Comparison of ENCODE assay signal across 25 mouse cellular contexts in the genomic region with DNA sequence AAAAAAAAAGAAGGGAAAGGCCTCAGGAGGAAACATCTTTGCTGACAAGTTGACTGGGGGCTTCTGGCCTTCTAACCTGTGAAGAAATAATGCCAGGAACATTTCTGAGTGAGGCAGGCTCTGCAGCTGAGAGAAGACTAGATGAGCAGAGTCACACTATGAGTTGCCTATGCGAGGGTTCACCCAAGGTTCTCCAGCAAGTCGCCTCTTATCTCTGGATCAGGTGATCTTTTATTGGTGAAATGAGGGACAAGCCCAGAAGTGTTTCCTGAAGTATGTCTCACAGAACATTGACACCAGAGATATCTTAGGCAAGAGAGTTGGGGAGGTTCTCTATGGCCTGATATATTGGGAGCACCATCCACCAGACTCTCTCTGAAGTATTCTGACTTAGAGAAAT. TPM values are rescaled to one million over a fixed set of nuclear protein-coding genes. Genes with fewer than 3 reads are reported as not detected.
DNase-seq lines count a peak whose midpoint lies in the region; ATAC-seq and TF ChIP-seq lines count a peak whose summit lies in the region.
"Had no signal": no experiment of that assay in that cellular context is flagged by ENCODE, and none has a peak within 500 bp of the region (broad histone marks: within the 10 kb centered on the region; RNA-seq: fewer than 3 reads in every experiment).

No protein-coding gene starts in this region.

- ATAC-seq in intestine, embryonic 15.5 days: 0 out of 2 replicates have a peak, but pooled peaks have one; percentile 47
- peak; percentile 77 for ATAC-seq in intestine, embryonic 16.5 days
- ATAC-seq in intestine, postnatal 0 days: peak; percentile 92
- ATAC-seq: activated CD4-positive, CD25-positive, alpha-beta regulatory T cell, adult 4 months; CD4-positive, CD25-positive, alpha-beta regulatory T cell, adult 4 months; Patski had no signal

- no peak overlapping the region for H3K4me2 ChIP-seq in intestine, embryonic 15.5 days (replicated peaks)
- H3K4me2 ChIP-seq in intestine, embryonic 16.5 days (ENCODE audit: low read depth, low read length): no peak overlapping the region
- no peak overlapping the region for H3K4me2 ChIP-seq in intestine, postnatal 0 days (replicated peaks; ENCODE audit: low read depth)

- no peak for TF ChIP-seq POLR2A in MEL (IDR thresholded peaks at IDR 0.05; ENCODE audit: control insufficient read depth in 1 of 2, insufficient read depth in 1 of 2, low read depth in 1 of 2, low read length in 2 of 2, poor library complexity in 1 of 2)

- H3K9me3 ChIP-seq in MEL (replicated peaks; ENCODE audit: insufficient read depth, low read length): no peaks in the 10 kb centered on the region
- no peaks in the 10 kb centered on the region for H3K9me3 ChIP-seq in intestine, embryonic 15.5 days
- H3K9me3 ChIP-seq in intestine, embryonic 16.5 days (ENCODE audit: control insufficient read depth, low read length): no peaks in the 10 kb centered on the region
- no peaks in the 10 kb centered on the region for H3K9me3 ChIP-seq in intestine, postnatal 0 days (ENCODE audit: control insufficient read depth)
- H3K9me3 ChIP-seq: G1E had no signal

- H3K4me3 ChIP-seq in MEL (ENCODE audit: control insufficient read depth in 1 of 2, insufficient read depth in 1 of 2, low read depth in 2 of 2, low read length in 2 of 2): no peak overlapping the region
- no peak overlapping the region for H3K4me3 ChIP-seq in intestine, embryonic 15.5 days (replicated peaks)
- no peak overlapping the region for H3K4me3 ChIP-seq in intestine, embryonic 16.5 days (ENCODE audit: low read length)
- no peak overlapping the region for H3K4me3 ChIP-seq in intestine, postnatal 0 days (ENCODE audit: low read depth, low read length)

- no peak overlapping the region for H3K9ac ChIP-seq in MEL (ENCODE audit: control insufficient read depth, low read depth, low read length, poor library complexity, severe bottlenecking)
- no peak overlapping the region for H3K9ac ChIP-seq in intestine, embryonic 15.5 days
- no peak overlapping the region for H3K9ac ChIP-seq in intestine, embryonic 16.5 days (ENCODE audit: low read depth, low read length)
- no peak overlapping the region for H3K9ac ChIP-seq in intestine, postnatal 0 days (ENCODE audit: low read depth, low read length)

- 81% methylated on average over 2 of the region's 2 CpGs for WGBS in intestine, embryonic 15.5 days
- WGBS in intestine, embryonic 16.5 days: 78% methylated on average over 2 of the region's 2 CpGs
- WGBS in intestine, postnatal 0 days: 44% methylated on average over 2 of the region's 2 CpGs

- TF ChIP-seq RAD21 in MEL (IDR thresholded peaks at IDR 0.05; ENCODE audit: low read depth, low read length): no peak

- H3K79me2 ChIP-seq in MEL (ENCODE audit: control insufficient read depth, insufficient read depth, low read length, poor library complexity): no peaks in the 10 kb centered on the region

- H3K36me3 ChIP-seq in MEL (ENCODE audit: control insufficient read depth in 1 of 2, insufficient read depth in 2 of 2, low read length in 2 of 2): no peaks in the 10 kb centered on the region; a peak in 1 of 4 replicates
- no peaks in the 10 kb centered on the region for H3K36me3 ChIP-seq in intestine, embryonic 15.5 days
- no peaks in the 10 kb centered on the region for H3K36me3 ChIP-seq in intestine, embryonic 16.5 days (ENCODE audit: control insufficient read depth, insufficient read depth, low read length)
- no peaks in the 10 kb centered on the region for H3K36me3 ChIP-seq in intestine, postnatal 0 days (ENCODE audit: control insufficient read depth, insufficient read depth)
- H3K36me3 ChIP-seq: G1E had no signal

- H3K27ac ChIP-seq in MEL (ENCODE audit: control insufficient read depth, low read depth, low read length): no peak overlapping the region
- no peak overlapping the region for H3K27ac ChIP-seq in intestine, embryonic 15.5 days
- H3K27ac ChIP-seq in intestine, embryonic 16.5 days (ENCODE audit: low read length): no peak overlapping the region
- no peak overlapping the region for H3K27ac ChIP-seq in intestine, postnatal 0 days (ENCODE audit: low read depth, low read length)

- no peaks in the 10 kb centered on the region for H3K4me1 ChIP-seq in MEL (ENCODE audit: control insufficient read depth in 1 of 2, insufficient read depth in 2 of 2, low read length in 2 of 2)
- H3K4me1 ChIP-seq in intestine, embryonic 15.5 days (replicated peaks): no peaks in the 10 kb centered on the region
- no peaks in the 10 kb centered on the region for H3K4me1 ChIP-seq in intestine, embryonic 16.5 days (ENCODE audit: control insufficient read depth, insufficient read depth, low read length)
- H3K4me1 ChIP-seq in intestine, postnatal 0 days (replicated peaks; ENCODE audit: control insufficient read depth, insufficient read depth, low read length): no peaks in the 10 kb centered on the region

- no peak for TF ChIP-seq CTCF in MEL (IDR thresholded peaks at IDR 0.05 in 2 of 3, conservative IDR thresholded peaks at IDR 0.05 in 1 of 3; ENCODE audit: control insufficient read depth in 1 of 3, insufficient read depth in 1 of 3, low read depth in 2 of 3, low read length in 3 of 3, poor library complexity in 1 of 3, severe bottlenecking in 1 of 3)
- TF ChIP-seq CTCF in intestine, postnatal 0 days (IDR thresholded peaks at IDR 0.05; ENCODE audit: low read depth): no peak

- no peaks in the 10 kb centered on the region for H3K27me3 ChIP-seq in MEL (ENCODE audit: control insufficient read depth in 1 of 2, insufficient read depth in 2 of 2, low read length in 2 of 2)
- no peaks in the 10 kb centered on the region for H3K27me3 ChIP-seq in intestine, embryonic 15.5 days (replicated peaks)
- H3K27me3 ChIP-seq in intestine, embryonic 16.5 days (replicated peaks; ENCODE audit: control insufficient read depth, insufficient read depth, low read length): no peaks in the 10 kb centered on the region
- H3K27me3 ChIP-seq in intestine, postnatal 0 days (replicated peaks; ENCODE audit: control insufficient read depth, insufficient read depth, low read length): no peaks in the 10 kb centered on the region
- H3K27me3 ChIP-seq: CH12.LX, Patski had no signal

- DNase-seq in MEL (ENCODE audit: low read depth, low spot score): peak; percentile 10
- no peak for DNase-seq in left cerebral cortex, adult 18-20 months (ENCODE audit: low spot score in 2 of 2)
- DNase-seq in ovary, postnatal 14 days (ENCODE audit: low spot score): no peak
- DNase-seq in thymus, postnatal 25 days: no peak
- DNase-seq in T-cell, adult 2 months (ENCODE audit: low spot score): no peak
- DNase-seq: adrenal gland, adult 2 months; adrenal gland, adult 8-10 months; adrenal gland, postnatal 10 days; adrenal gland, postnatal 14 days; adrenal gland, postnatal 25 days; adrenal gland, postnatal 36 days; B cell, adult 2 months; cerebellum, adult 11 months; cerebellum, adult 11-12 months; cerebellum, adult 18-20 months; cerebellum, adult 2 months had no signal

- no peak for TF ChIP-seq EP300 in MEL (IDR thresholded peaks at IDR 0.05; ENCODE audit: low read depth in 1 of 2, low read length in 2 of 2)

TF ChIP-seq in MEL, 35 proteins besides CTCF, POLR2A, EP300 and RAD21:
- no peak for TF ChIP-seq CHD2 (IDR thresholded peaks at IDR 0.05; ENCODE audit: low read length)
- no peak for TF ChIP-seq ZC3H11A (IDR thresholded peaks at IDR 0.05; ENCODE audit: low read depth, low read length)
- no peak for TF ChIP-seq JUND (IDR thresholded peaks at IDR 0.05; ENCODE audit: low read depth, low read length)
- no peak for TF ChIP-seq TAL1 (IDR thresholded peaks at IDR 0.05; ENCODE audit: low read length)
- TF ChIP-seq MAX (IDR thresholded peaks at IDR 0.05; ENCODE audit: low read length): no peak
- no peak for TF ChIP-seq ETS1 (IDR thresholded peaks at IDR 0.05; ENCODE audit: low read depth, low read length)
- no peak for TF ChIP-seq USF1 (IDR thresholded peaks at IDR 0.05; ENCODE audit: low read depth, low read length)
- TF ChIP-seq UBTF (IDR thresholded peaks at IDR 0.05; ENCODE audit: borderline replicate concordance, insufficient read depth, low read depth, low read length): no peak
TF ChIP-seq in MEL: peak in this region for 0.

RNA-seq across cellular contexts. Expression of gene Tbx20, which starts 18.0 kb away (rescaled TPM):
- not detected in 2 replicates for total RNA-seq in MEL (2012; rRNA removed)
- polyA plus RNA-seq in MEL (2012; ENCODE audit: insufficient read depth in 1 of 2, insufficient read length in 2 of 2, low read depth in 1 of 2, low replicate concordance in 2 of 2, missing spikeins in 1 of 2): not detected
- polyA plus RNA-seq in intestine, embryonic 15.5 days (2015; fragmentation: Nextera tagmentation; extraction: Ambion mirVana): 0.35 and 0.45 TPM in 2 replicates
- 0.10 and 0.11 TPM in 2 replicates for polyA plus RNA-seq in intestine, embryonic 16.5 days (2015; fragmentation: Nextera tagmentation; extraction: Ambion mirVana)
- polyA plus RNA-seq in intestine, postnatal 0 days (2015; fragmentation: Nextera tagmentation; extraction: Ambion mirVana): not detected in 2 replicates
- not detected for total RNA-seq in left cerebral cortex, adult 18-20 months (2021)
- total RNA-seq: CH12.LX had no signal
- polyA plus RNA-seq: C2C12; CD4-positive, CD25-positive, alpha-beta regulatory T cell, adult 4 months; G1E had no signal
